ENCODE assay signal across 8 mouse cellular contexts in genomic region chr1:131153018-131153629, GRCm38 (mm10). TPM values are rescaled to one million over a fixed set of nuclear protein-coding genes. Genes with fewer than 3 reads are reported as not detected.
DNase-seq lines count a peak whose midpoint lies in the region; ATAC-seq and TF ChIP-seq lines count a peak whose summit lies in the region.

Gene Eif2d (plus strand): TSS chr1:131153181.

- peaks cover 21% of the 10 kb centered on the region for H3K4me1 ChIP-seq in hindbrain, embryonic 10.5 days (replicated peaks)
- peaks cover 8% of the 10 kb centered on the region; the same call in 1 of the 2 replicates for H3K4me1 ChIP-seq in lung, postnatal 0 days (ENCODE audit: insufficient read depth, low read depth, low read length)

- WGBS in hindbrain, embryonic 10.5 days, result under 1% methylated on average over 27 of the region's 27 CpGs
- under 1% methylated on average over 27 of the region's 27 CpGs for WGBS in lung, postnatal 0 days

- peak within 1 kb of the TSS; percentile 80 for H3K4me3 ChIP-seq in hindbrain, embryonic 10.5 days
- H3K4me3 ChIP-seq in lung, postnatal 0 days (ENCODE audit: low read depth, low read length), result peak within 1 kb of the TSS; percentile 68

- no peak for TF ChIP-seq CTCF in lung, postnatal 0 days (IDR thresholded peaks at IDR 0.05)

- H3K27me3 ChIP-seq in hindbrain, embryonic 10.5 days (ENCODE audit: insufficient read depth, poor library complexity, severe bottlenecking), result peaks cover 6% of the 10 kb centered on the region; the same call in 1 of the 2 replicates
- no peaks in the 10 kb centered on the region for H3K27me3 ChIP-seq in lung, postnatal 0 days (replicated peaks; ENCODE audit: insufficient read depth, low read length)

- ATAC-seq in frontal cortex, adult (ENCODE audit: low TSS enrichment), result peak; percentile 99
- ATAC-seq in lung, postnatal 0 days, result peak; percentile 100

- peak within 1 kb of the TSS; percentile 88 for H3K4me2 ChIP-seq in lung, postnatal 0 days (replicated peaks; ENCODE audit: low read depth, low read length)

- TF ChIP-seq EP300 in lung, postnatal 0 days (IDR thresholded peaks at IDR 0.05), result peak; percentile 56; the same call in 1 of the 2 replicates

- DNase-seq in MEL-GATA-1-ER (ENCODE audit: extremely low read depth, low read depth), result peak; percentile 79
- peak; percentile 87 for DNase-seq in cerebellum, adult 9-10 months
- DNase-seq in hindbrain, embryonic 10.5 days (ENCODE audit: low spot score), result peak; percentile 89
- DNase-seq in layer of hippocampus, adult 9-11 months, result peak; percentile 86
- peak; percentile 94 for DNase-seq in lung, postnatal 0 days (ENCODE audit: low spot score)
- DNase-seq in ovary, postnatal 36 days (ENCODE audit: low spot score), result peak; percentile 85
- DNase-seq in thymus, postnatal 25 days, result peak; percentile 89

- peak within 1 kb of the TSS; percentile 58 for H3K9ac ChIP-seq in lung, postnatal 0 days (replicated peaks; ENCODE audit: low read depth)

- H3K9me3 ChIP-seq in hindbrain, embryonic 10.5 days, result no peaks in the 10 kb centered on the region
- H3K9me3 ChIP-seq in lung, postnatal 0 days (ENCODE audit: low read length), result no peaks in the 10 kb centered on the region

- peak within 1 kb of the TSS; percentile 89 for H3K27ac ChIP-seq in hindbrain, embryonic 10.5 days
- H3K27ac ChIP-seq in lung, postnatal 0 days (ENCODE audit: low read length), result peak within 1 kb of the TSS; percentile 62

- H3K36me3 ChIP-seq in hindbrain, embryonic 10.5 days, result peaks cover 9% of the 10 kb centered on the region
- no peaks in the 10 kb centered on the region for H3K36me3 ChIP-seq in lung, postnatal 0 days (ENCODE audit: insufficient read depth, low read length)

RNA-seq across cellular contexts. Expression of gene Eif2d, which starts in this region (rescaled TPM):
- polyA plus RNA-seq in hindbrain, embryonic 10.5 days (2016; fragmentation: Nextera tagmentation; extraction: Ambion mirVana), result 53.9 and 60.6 TPM in 2 replicates
- polyA plus RNA-seq in lung, postnatal 0 days (2015; fragmentation: Nextera tagmentation; extraction: Ambion mirVana), result 36.3 and 42.5 TPM in 2 replicates

Comparison
In these comparisons a context has a peak if more than half of its experiments do, and no peak if none do; other contexts are left out.
1. Peak in every context shown above with its lines: DNase-seq, ATAC-seq, H3K4me3 ChIP-seq and H3K27ac ChIP-seq.